Mouse (Mus musculus): ENCODE measurements around the gene 4933412E24Rik. TPM values are rescaled to one million over a fixed set of nuclear protein-coding genes. Genes with fewer than 3 reads are reported as not detected.

4933412E24Rik gene
- total and polyA plus RNA-seq, 2 experiments from 2014 or later = not detected

- Histone ChIP-seq H3K9ac (no peak overlapping the region), H3K36me3 (ENCODE audit: insufficient read depth) (no peaks in the 10 kb centered on the region), H3K9me3 (ENCODE audit: low read length) (no peaks in the 10 kb centered on the region), H3K4me1 (ENCODE audit: insufficient read depth) (no peaks in the 10 kb centered on the region), H3K27ac (ENCODE audit: low read depth, low read length) (no peak overlapping the region), H3K27me3 (ENCODE audit: insufficient read depth, low read length) (0 out of 2 replicates have a peak, but pooled peaks cover 6% of the 10 kb centered on the region), H3K4me3 (ENCODE audit: low read depth, low read length) (no peak overlapping the region), H3K4me2 (ENCODE audit: low read depth) (no peak overlapping the region)
- DNase-seq = no peak
- 59% methylated on average over 5 of the region's 5 CpGs for WGBS
- no peak for TF ChIP-seq CTCF (IDR thresholded peaks at IDR 0.05; ENCODE audit: low read depth)
- ATAC-seq = no peak
Observed at GRCm38 (mm10) chr15:59974584-59974983, 41.8 kb downstream of the 4933412E24Rik start.

DNA sequence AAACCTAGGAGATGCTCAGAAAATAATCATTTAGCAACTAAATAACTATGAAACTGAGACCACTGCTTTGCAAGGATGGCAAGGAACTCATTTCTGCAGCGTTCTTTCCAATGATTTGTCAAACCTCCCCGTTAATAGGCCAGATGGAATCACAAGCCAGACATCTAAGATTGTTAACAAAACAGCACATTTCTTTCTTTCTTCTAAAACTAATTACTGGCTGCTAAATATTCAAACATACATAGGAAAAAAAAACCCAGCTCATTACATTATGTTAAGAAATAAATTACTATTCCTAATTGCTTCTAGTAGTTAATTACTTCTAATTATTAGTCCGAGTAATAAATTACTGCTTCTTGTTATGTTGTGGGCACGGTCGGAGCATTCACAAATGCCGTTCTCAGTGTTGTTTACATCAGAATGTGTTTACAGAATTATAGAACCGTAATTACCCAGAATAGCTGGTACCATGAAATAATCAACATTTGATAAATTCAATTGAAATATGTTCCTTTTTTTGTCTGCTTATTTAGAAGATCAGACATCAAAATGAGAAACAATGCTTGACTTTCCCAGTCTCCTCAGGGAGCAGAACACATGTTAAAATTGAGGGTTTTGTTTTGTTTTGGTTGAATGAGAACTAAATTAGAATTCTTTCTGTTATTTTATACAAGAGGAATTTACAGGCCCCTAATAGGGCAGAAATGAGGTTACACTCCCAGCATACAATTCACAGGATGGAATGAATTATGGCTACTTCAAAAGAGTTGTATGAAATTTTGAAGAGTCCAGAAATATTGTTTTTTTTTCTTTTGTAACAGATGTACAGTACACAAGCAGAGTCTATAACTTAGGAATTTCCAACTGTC is 42.5 kb downstream of the 4933412E24Rik start:
- no peaks in the 10 kb centered on the region for H3K4me1 ChIP-seq (ENCODE audit: insufficient read depth)
- 0 out of 2 replicates have a peak, but pooled peaks cover 6% of the 10 kb centered on the region for H3K27me3 ChIP-seq (ENCODE audit: insufficient read depth, low read length)
- 22% methylated on average over 7 of the region's 7 CpGs for WGBS
- no peaks in the 10 kb centered on the region for H3K36me3 ChIP-seq (ENCODE audit: insufficient read depth)
- H3K27ac ChIP-seq (ENCODE audit: low read depth, low read length) = no peak overlapping the region
- no peak overlapping the region for H3K9ac ChIP-seq
- DNase-seq (peak; percentile 32), ATAC-seq (no peak; the same call in 1 of the 2 replicates)
- no peak overlapping the region for H3K4me3 ChIP-seq (ENCODE audit: low read depth, low read length)
- H3K4me2 ChIP-seq (ENCODE audit: low read depth) = no peak overlapping the region
- no peak for TF ChIP-seq CTCF (IDR thresholded peaks at IDR 0.05; ENCODE audit: low read depth)
- no peaks in the 10 kb centered on the region for H3K9me3 ChIP-seq (ENCODE audit: low read length)

All from forebrain, postnatal 0 days (tissue).